Mouse (Mus musculus): Measurements from ENCODE around the gene Timm29.

DNA sequence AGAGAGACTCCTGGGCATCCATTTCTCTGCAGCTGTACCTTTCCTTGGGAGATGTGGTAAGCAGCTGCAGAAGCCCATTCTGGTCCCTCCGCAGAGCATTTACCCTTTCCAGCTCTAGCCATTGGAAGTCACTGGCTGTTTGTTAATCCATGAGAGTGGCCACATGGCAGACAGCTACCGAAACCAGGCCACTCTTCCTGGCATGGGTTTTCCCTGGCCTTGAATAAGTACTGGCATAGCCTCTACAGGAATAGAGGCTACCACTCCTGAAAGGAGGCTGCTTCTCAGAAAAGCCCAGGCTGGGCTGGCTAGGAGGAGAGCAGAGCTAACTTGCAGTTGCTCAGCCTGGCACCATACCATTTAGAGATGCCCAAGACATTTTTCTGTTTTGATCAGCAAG, 41.5 kb upstream of the Timm29 start:
- TF ChIP-seq CTCF (IDR thresholded peaks at IDR 0.05; ENCODE audit: extremely low read depth, insufficient read depth, low read length) = no peak
- TF ChIP-seq POLR2A (IDR thresholded peaks at IDR 0.05; ENCODE audit: extremely low read depth, insufficient read depth, low read length) = no peak
